Mouse (Mus musculus): Measurements from ENCODE around the gene Gm8165. TPM values are rescaled to one million over a fixed set of nuclear protein-coding genes. Genes with fewer than 3 reads are reported as not detected.
"Not testable (repeated sequence)": the region's sequence is repeated elsewhere in the genome, so short reads cannot be mapped to it uniquely, and the experiment has no call there.

Gene Gm8165
- not detected in 2 replicates for polyA plus RNA-seq (2014; fragmentation: Nextera tagmentation; extraction: Ambion mirVana)

DNA sequence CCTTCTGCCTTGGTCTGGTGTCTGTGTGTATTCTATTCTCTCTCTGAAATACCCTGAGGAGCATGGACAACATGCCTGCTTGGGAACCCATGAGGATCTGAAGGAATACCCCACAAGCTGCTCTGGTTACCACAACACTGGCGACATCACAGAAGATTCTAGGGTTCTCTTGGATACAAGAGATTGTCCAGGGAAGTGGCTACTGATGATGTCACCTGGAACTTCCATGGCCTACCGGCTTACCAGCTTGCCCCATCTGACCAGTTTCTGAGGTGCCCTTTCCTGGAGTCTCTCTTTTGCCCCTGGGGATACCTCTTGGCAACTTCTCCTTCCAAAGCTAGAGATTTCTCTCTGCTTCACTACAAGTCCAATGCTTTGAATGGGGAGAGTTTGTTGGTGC is at the start of gene Gm8165:
Gene Gm8165 (minus strand): TSS at position 101 of the 400 bp plus-strand sequence.
- not testable (repeated sequence) for H3K4me3 ChIP-seq (replicated peaks; ENCODE audit: low read depth, low read length); H3K9me3 ChIP-seq (ENCODE audit: control insufficient read depth, low read length); ATAC-seq (ENCODE audit: low FRiP score, low TSS enrichment); H3K4me1 ChIP-seq (ENCODE audit: control insufficient read depth, insufficient read depth, low read length); H3K9ac ChIP-seq (replicated peaks; ENCODE audit: low read length); H3K27ac ChIP-seq (replicated peaks; ENCODE audit: low read depth, low read length); DNase-seq; H3K36me3 ChIP-seq (ENCODE audit: control insufficient read depth, insufficient read depth, low read length); H3K27me3 ChIP-seq (ENCODE audit: control insufficient read depth, insufficient read depth, low read length); H3K4me2 ChIP-seq (ENCODE audit: low read length)
- WGBS, result no CpG with 5 or more reads among the region's 2 CpGs

DNA sequence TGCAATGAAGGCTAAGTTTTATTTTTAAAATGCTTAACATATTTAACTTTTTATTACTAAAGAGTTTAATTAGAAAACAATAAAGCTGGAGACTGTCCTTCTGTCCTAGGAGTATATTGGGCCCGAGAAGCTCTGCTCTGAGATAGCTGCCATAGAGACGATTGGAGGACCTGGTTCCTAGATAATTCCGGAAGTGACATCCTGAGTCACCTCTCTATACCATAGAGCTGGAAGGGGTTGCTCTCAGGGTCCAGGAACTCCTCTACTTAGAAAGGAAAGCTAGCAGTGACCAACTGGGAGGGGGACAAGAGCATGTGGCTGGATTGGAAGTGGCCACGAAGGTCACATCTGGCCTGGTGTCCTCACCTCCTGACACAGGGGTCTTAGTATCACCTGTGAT is 20.6 kb upstream of the Gm8165 start, which contains the start of gene Gm7324:
Gene Gm7324 (plus strand): TSS at position 208 of the 400 bp plus-strand sequence.
- not testable (repeated sequence) for H3K4me1 ChIP-seq (ENCODE audit: control insufficient read depth, insufficient read depth, low read length); ATAC-seq (ENCODE audit: low FRiP score, low TSS enrichment); H3K27ac ChIP-seq (replicated peaks; ENCODE audit: low read depth, low read length); H3K27me3 ChIP-seq (ENCODE audit: control insufficient read depth, insufficient read depth, low read length); H3K4me3 ChIP-seq (replicated peaks; ENCODE audit: low read depth, low read length); DNase-seq; H3K36me3 ChIP-seq (ENCODE audit: control insufficient read depth, insufficient read depth, low read length); H3K9ac ChIP-seq (replicated peaks; ENCODE audit: low read length); H3K4me2 ChIP-seq (ENCODE audit: low read length); H3K9me3 ChIP-seq (ENCODE audit: control insufficient read depth, low read length)
- WGBS, result 86% methylated on average over 4 of the region's 4 CpGs

Other genes starting within 250 kb of the Gm8165 start
- 0.16 TPM in 1 of 2 replicates, not detected in the other for gene Gm5799, start 133.6 kb downstream of the Gm8165 start, polyA plus RNA-seq (2014; fragmentation: Nextera tagmentation; extraction: Ambion mirVana)
- gene Gm17654, start 98.1 kb downstream of the Gm8165 start, polyA plus RNA-seq (2014; fragmentation: Nextera tagmentation; extraction: Ambion mirVana), result not detected in 2 replicates
- gene Gm10375, start 69.2 kb downstream of the Gm8165 start, polyA plus RNA-seq (2014; fragmentation: Nextera tagmentation; extraction: Ambion mirVana), result not detected in 2 replicates
- 1.6 and 2.3 TPM in 2 replicates for gene Gm7324, start 20.6 kb upstream of the Gm8165 start, polyA plus RNA-seq (2014; fragmentation: Nextera tagmentation; extraction: Ambion mirVana)
- not detected in 2 replicates for gene Gm16506, start 50.3 kb upstream of the Gm8165 start, polyA plus RNA-seq (2014; fragmentation: Nextera tagmentation; extraction: Ambion mirVana)
- not detected in 2 replicates for gene Gm6526, start 70.7 kb upstream of the Gm8165 start, polyA plus RNA-seq (2014; fragmentation: Nextera tagmentation; extraction: Ambion mirVana)
- not detected in 2 replicates for gene Gm8180, start 107.5 kb upstream of the Gm8165 start, polyA plus RNA-seq (2014; fragmentation: Nextera tagmentation; extraction: Ambion mirVana)
- not detected in 2 replicates for gene Ear1, start 198.3 kb upstream of the Gm8165 start, polyA plus RNA-seq (2014; fragmentation: Nextera tagmentation; extraction: Ambion mirVana)
- gene Ear10, start 246.4 kb upstream of the Gm8165 start, polyA plus RNA-seq (2014; fragmentation: Nextera tagmentation; extraction: Ambion mirVana), result not detected in 2 replicates
- 3.7 and 5.4 TPM in 2 replicates for gene Gm8113, start 248.2 kb upstream of the Gm8165 start, polyA plus RNA-seq (2014; fragmentation: Nextera tagmentation; extraction: Ambion mirVana)

Measured in midbrain, embryonic 14.5 days (tissue).